ENCODE assay signal across 17 mouse cellular contexts in the genomic region with DNA sequence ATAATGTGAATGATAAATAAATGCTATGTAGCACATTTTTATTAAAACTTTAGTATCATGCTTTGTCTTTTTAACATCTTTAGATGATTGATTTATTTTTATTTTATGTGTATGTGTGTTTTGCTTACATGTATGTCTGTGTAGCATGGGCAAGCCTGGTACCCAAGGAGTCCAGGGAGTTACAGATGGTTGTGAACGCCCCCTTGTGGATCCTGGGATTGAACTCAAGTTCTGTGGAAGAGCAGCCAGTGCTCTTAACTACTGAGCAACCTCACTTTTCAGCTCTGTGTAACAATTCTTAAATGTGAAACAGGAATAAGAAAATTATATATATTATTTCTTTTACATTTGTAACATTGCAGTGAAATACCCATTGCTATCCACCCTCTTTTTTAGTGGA.
DNase-seq lines count a peak whose midpoint lies in the region; ATAC-seq and TF ChIP-seq lines count a peak whose summit lies in the region.
"Had no signal": no experiment of that assay in that cellular context is flagged by ENCODE, and none has a peak within 500 bp of the region (broad histone marks: within the 10 kb centered on the region; RNA-seq: fewer than 3 reads in every experiment).

No protein-coding gene starts in this region.

- no peak overlapping the region for H3K4me3 ChIP-seq in kidney, adult 2 months (ENCODE audit: insufficient read depth, low read depth, low read length)
- no peak overlapping the region for H3K4me3 ChIP-seq in kidney, embryonic 15.5 days (replicated peaks)
- H3K4me3 ChIP-seq: forebrain, embryonic 13.5 days; heart, embryonic 12.5 days; liver, embryonic 15.5 days; midbrain, embryonic 12.5 days had no signal

- ATAC-seq in kidney, embryonic 15.5 days (replicated peaks; ENCODE audit: low FRiP score), result no peak
- ATAC-seq in monocyte, adult 5-6 weeks (replicated peaks; ENCODE audit: insufficient number of reproducible peaks, low FRiP score, low TSS enrichment, poor library complexity, severe bottlenecking), result no peak
- ATAC-seq: forebrain, embryonic 13.5 days had no signal

- H3K27ac ChIP-seq in kidney, adult 2 months (ENCODE audit: insufficient read depth, low read depth, low read length), result no peak overlapping the region
- no peak overlapping the region for H3K27ac ChIP-seq in kidney, embryonic 15.5 days
- H3K27ac ChIP-seq: forebrain, embryonic 13.5 days; liver, embryonic 15.5 days; midbrain, embryonic 12.5 days had no signal

- H3K4me1 ChIP-seq in kidney, adult 2 months (ENCODE audit: control insufficient read depth, insufficient read depth, low read length), result no peaks in the 10 kb centered on the region
- no peaks in the 10 kb centered on the region for H3K4me1 ChIP-seq in kidney, embryonic 15.5 days
- H3K4me1 ChIP-seq: forebrain, embryonic 13.5 days; heart, embryonic 12.5 days; liver, embryonic 15.5 days; midbrain, embryonic 12.5 days had no signal

- TF ChIP-seq POLR2A in kidney, adult 2 months (IDR thresholded peaks at IDR 0.05; ENCODE audit: low read depth, low read length), result no peak

- no peaks in the 10 kb centered on the region for H3K36me3 ChIP-seq in kidney, adult 2 months (ENCODE audit: control insufficient read depth, insufficient read depth, low read length)
- no peaks in the 10 kb centered on the region for H3K36me3 ChIP-seq in kidney, embryonic 15.5 days
- H3K36me3 ChIP-seq: G1E; heart, embryonic 12.5 days; liver, embryonic 15.5 days; midbrain, embryonic 12.5 days had no signal

- WGBS in kidney, adult 2 months, result 41% methylated on average over 1 of the region's 1 CpGs
- 44% methylated on average over 1 of the region's 1 CpGs for WGBS in kidney, embryonic 15.5 days

- no peaks in the 10 kb centered on the region for H3K27me3 ChIP-seq in kidney, adult 2 months (replicated peaks; ENCODE audit: control insufficient read depth, insufficient read depth, low read length)
- H3K27me3 ChIP-seq in kidney, embryonic 15.5 days, result no peaks in the 10 kb centered on the region
- H3K27me3 ChIP-seq: forebrain, embryonic 13.5 days; heart, embryonic 12.5 days; liver, embryonic 15.5 days; midbrain, embryonic 12.5 days had no signal

- no peak overlapping the region for H3K4me2 ChIP-seq in kidney, embryonic 15.5 days
- H3K4me2 ChIP-seq: forebrain, embryonic 13.5 days; heart, embryonic 12.5 days; liver, embryonic 15.5 days; midbrain, embryonic 12.5 days had no signal

- 0 out of 2 replicates have a peak, but pooled peaks have one; percentile 5 for TF ChIP-seq CTCF in kidney, adult 2 months (conservative IDR thresholded peaks at IDR 0.05; ENCODE audit: insufficient read depth, insufficient read length, low read depth, low read length)

- H3K9me3 ChIP-seq in kidney, embryonic 15.5 days (replicated peaks), result no peaks in the 10 kb centered on the region
- H3K9me3 ChIP-seq: forebrain, embryonic 13.5 days; G1E; heart, embryonic 12.5 days; liver, embryonic 15.5 days; midbrain, embryonic 12.5 days had no signal

- DNase-seq in kidney, adult 2 months, result no peak
- DNase-seq in thymus, postnatal 14 days, result peak; percentile 18
- no peak for DNase-seq in thymus, postnatal 0 days (ENCODE audit: low spot score)
- DNase-seq in R1 (ENCODE audit: low read depth, low spot score), result peak; percentile 23
- DNase-seq in ovary, adult 18-20 months (ENCODE audit: low spot score), result no peak
- DNase-seq: cerebellum, postnatal 36 days; gastrocnemius, postnatal 10 days; kidney, adult 11 months; retina, postnatal 1 day; spleen, adult 18-20 months had no signal

- H3K9ac ChIP-seq in kidney, embryonic 15.5 days, result no peak overlapping the region
- H3K9ac ChIP-seq: forebrain, embryonic 13.5 days; heart, embryonic 12.5 days; liver, embryonic 15.5 days; midbrain, embryonic 12.5 days had no signal

Comparison
In these comparisons a context has a peak if more than half of its experiments do, and no peak if none do; other contexts are left out.
1. DNase-seq: peak in thymus, postnatal 14 days (single experiment) and R1 (single experiment); none in kidney, adult 2 months (single experiment), thymus, postnatal 0 days (single experiment) and ovary, adult 18-20 months (single experiment).